Mouse (Mus musculus) heart, adult 2 months (tissue): ENCODE measurements at regions not wholly inside any gene's neighbourhood (a gene's known extent, or its start where the extent isn't known, plus 50 kb on each side); places are given as distances from the start of the nearest gene placed in this dataset.
A peak's percentile ranks its signal among the peaks of the same experiment; 100 is the strongest.

Experiments
- DNase-seq, 2 experiments: peaks; one replicate each; pipeline ENCODE4 v3.0.0; 2021
- H3K27ac ChIP-seq: fragments of 200-600 bp; 2 replicates; pipeline ENCODE4 v1.8.1; 2022
- H3K27me3 ChIP-seq: fragments of 200-500 bp; 2 replicates; pipeline ENCODE4 v1.6.1; 2012; ENCODE audit warnings: mild to moderate bottlenecking, low read length, inconsistent platforms, mixed read lengths; ENCODE audit not compliant: control insufficient read depth, insufficient read depth
- H3K36me3 ChIP-seq: fragments of 200-500 bp; 2 replicates; pipeline ENCODE4 v1.6.1; 2012; ENCODE audit warnings: low read length, inconsistent platforms; ENCODE audit not compliant: control insufficient read depth, insufficient read depth
- H3K4me1 ChIP-seq: fragments of 200-500 bp; 2 replicates; pipeline ENCODE4 v1.6.1; 2011; ENCODE audit warnings: low read length; ENCODE audit not compliant: control insufficient read depth, insufficient read depth
- H3K4me3 ChIP-seq: fragments of 200-600 bp; 2 replicates; pipeline ENCODE4 v1.8.1; 2022
- H3K79me2 ChIP-seq: fragments of 200-500 bp; replicated peaks from 2 replicates; pipeline ENCODE4 v1.6.1; 2012; ENCODE audit warnings: mild to moderate bottlenecking, inconsistent platforms, low read length, moderate library complexity, mixed read lengths; ENCODE audit not compliant: control insufficient read depth, insufficient read depth
- H3K9ac ChIP-seq: fragments of 200-500 bp; 2 replicates; pipeline ENCODE4 v1.6.1; 2012; ENCODE audit warnings: low read depth, mild to moderate bottlenecking, control low read depth, inconsistent platforms, low read length, mixed read lengths
- CTCF ChIP-seq: fragments of 200-600 bp; IDR thresholded peaks from 2 replicates; pipeline ENCODE4 v1.8.1; 2022; ENCODE audit warnings: antibody characterized with exemption, mild to moderate bottlenecking, moderate library complexity
- EP300 ChIP-seq: fragments of 200-500 bp; IDR thresholded peaks from 2 replicates; pipeline ENCODE4 v1.6.1; 2011; ENCODE audit warnings: low read depth, low read length, control low read depth; ENCODE audit not compliant: insufficient read depth
- POLR2A ChIP-seq: fragments of 200-500 bp; IDR thresholded peaks from 2 replicates; pipeline ENCODE4 v1.6.1; 2011; ENCODE audit warnings: mild to moderate bottlenecking, low read depth, low read length, control low read depth; ENCODE audit not compliant: insufficient read depth
- WGBS: fragments of 180-500 bp; shearing (Covaris S2); methylation state at CpG from one replicate; pipeline ENCODE4 v1.1.7; 2018; 5-methylcytosine and 5-hydroxymethylcytosine counted together
- intact Hi-C: fragments of 180-260 bp; cut with DNase I; formaldehyde crosslinking; loops from one replicate; pipeline ENCODE4 v1.15.1; 2025

DNA sequence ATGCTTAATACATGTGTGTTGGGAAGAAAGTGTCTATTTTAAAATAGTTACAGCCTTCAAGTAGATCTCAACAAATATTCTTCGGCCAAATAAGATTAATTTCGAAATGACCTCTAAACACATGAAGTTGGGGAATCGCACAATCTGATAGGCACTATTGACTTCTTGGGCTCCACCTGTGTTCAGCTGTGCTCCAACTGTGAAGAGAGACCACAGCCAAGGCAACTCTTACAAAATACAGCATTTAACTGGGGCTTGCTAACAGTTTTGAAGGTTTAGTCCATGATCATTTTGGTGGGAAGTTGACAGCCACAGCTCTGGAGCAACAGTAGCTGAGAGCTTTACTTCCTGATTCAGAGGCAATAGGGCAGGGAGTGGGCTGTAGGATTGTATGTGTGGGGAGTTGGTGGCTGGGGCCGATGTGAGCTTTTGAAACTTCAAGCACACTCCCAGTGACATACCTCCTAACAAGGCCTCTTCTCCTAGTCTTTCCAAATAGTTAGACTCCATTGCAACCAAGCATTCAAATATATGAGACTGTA is 90.8 kb upstream of the Spry2 start:
- no peaks in the 10 kb centered on the region for H3K4me1 ChIP-seq
- H3K79me2 ChIP-seq, result no peaks in the 10 kb centered on the region
- no peak overlapping the region for H3K4me3 ChIP-seq
- TF ChIP-seq POLR2A (no peak), EP300 (no peak), CTCF (no peak)
- no peaks in the 10 kb centered on the region for H3K27me3 ChIP-seq
- DNase-seq, result peak in 1 of 2 experiments; percentile 39
- H3K36me3 ChIP-seq, result no peaks in the 10 kb centered on the region
- H3K27ac ChIP-seq, result no peak overlapping the region
- no peak overlapping the region for H3K9ac ChIP-seq
- WGBS, result 76% methylated on average over 4 of the region's 4 CpGs
- intact Hi-C loops, result no loop called here

DNA sequence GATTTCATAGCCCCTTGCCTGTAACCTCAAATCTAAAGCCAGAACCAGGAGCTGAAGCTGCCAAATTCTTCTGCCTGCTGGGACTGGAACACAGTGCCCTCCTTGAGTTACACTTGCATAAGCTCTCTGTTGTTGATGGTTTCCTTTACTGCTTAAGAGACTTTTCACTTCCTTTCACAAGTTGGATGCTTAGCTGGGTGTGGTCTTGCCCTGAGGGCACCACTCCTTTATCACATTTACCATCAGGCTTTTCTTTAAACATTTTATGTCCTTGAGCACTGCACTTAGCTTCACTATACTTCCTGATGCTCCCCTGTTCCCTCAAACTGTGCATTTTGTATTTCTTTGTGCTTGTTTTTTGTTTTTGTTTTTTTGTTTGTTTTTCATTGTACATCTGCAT is 92.1 kb upstream of the Spry2 start:
- Histone ChIP-seq H3K27ac (no peak overlapping the region), H3K4me3 (no peak overlapping the region), H3K36me3 (no peaks in the 10 kb centered on the region), H3K79me2 (no peaks in the 10 kb centered on the region), H3K9ac (no peak overlapping the region), H3K4me1 (no peaks in the 10 kb centered on the region), H3K27me3 (no peaks in the 10 kb centered on the region)
- no peak for DNase-seq
- intact Hi-C loops, result no loop called here
- TF ChIP-seq POLR2A (no peak), CTCF (no peak), EP300 (no peak)

DNA sequence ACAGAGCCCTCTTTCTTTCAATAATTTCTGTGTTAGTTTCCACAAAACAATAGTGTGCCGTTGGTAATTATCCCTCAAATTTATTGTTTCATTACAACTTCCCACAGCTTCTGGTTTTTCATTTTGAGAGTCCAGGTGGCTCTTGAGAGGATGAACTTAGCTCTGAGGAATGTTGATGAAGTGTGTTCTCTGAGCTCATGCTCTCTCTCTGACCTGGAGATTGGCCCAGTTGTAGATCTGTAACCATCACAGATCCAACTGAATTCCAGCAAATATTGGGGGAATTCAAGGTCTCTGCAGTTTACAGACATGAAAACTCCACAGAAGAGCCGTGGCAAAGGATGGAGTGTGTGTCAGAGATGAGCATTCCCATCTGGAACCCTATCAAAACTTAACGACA is 96.5 kb upstream of the Spry2 start:
- Histone ChIP-seq H3K4me3 (no peak overlapping the region), H3K9ac (no peak overlapping the region), H3K4me1 (no peaks in the 10 kb centered on the region), H3K36me3 (no peaks in the 10 kb centered on the region), H3K27ac (no peak overlapping the region; the same call in 1 of the 2 replicates), H3K27me3 (no peaks in the 10 kb centered on the region), H3K79me2 (no peaks in the 10 kb centered on the region)
- DNase-seq, result no peak
- WGBS, result 53% methylated on average over 3 of the region's 3 CpGs
- no peak for TF ChIP-seq POLR2A
- TF ChIP-seq EP300, result no peak
- TF ChIP-seq CTCF, result no peak
- intact Hi-C loops, result no loop called here

DNA sequence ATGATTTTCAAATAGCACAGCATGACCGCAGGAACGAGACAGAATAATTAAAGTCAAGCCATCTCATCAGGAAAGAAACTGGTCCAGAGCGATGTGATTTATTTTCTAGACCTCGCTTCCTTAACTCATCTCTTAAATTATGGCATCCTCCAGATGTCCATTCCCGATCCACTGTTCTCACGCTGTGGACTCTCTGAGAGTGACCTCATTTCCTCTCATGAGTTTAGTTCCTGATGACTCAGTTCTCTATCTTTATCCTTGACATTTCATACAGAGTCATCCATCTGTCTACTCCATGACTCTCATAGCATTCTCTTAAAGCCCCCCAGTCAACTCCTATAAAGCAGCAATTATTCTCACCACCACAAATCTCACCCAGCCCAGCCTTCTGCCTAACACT is 103.2 kb upstream of the Spry2 start:
- H3K4me1 ChIP-seq, result no peaks in the 10 kb centered on the region
- WGBS, result 39% methylated on average over 6 of the region's 6 CpGs
- no peak for DNase-seq
- H3K27ac ChIP-seq, result no peak overlapping the region
- H3K27me3 ChIP-seq, result no peaks in the 10 kb centered on the region
- no peak overlapping the region for H3K9ac ChIP-seq
- H3K79me2 ChIP-seq, result no peaks in the 10 kb centered on the region
- H3K4me3 ChIP-seq, result no peak overlapping the region
- intact Hi-C loops, result no loop called here
- H3K36me3 ChIP-seq, result no peaks in the 10 kb centered on the region
- TF ChIP-seq POLR2A, result no peak
- no peak for TF ChIP-seq EP300
- no peak for TF ChIP-seq CTCF

DNA sequence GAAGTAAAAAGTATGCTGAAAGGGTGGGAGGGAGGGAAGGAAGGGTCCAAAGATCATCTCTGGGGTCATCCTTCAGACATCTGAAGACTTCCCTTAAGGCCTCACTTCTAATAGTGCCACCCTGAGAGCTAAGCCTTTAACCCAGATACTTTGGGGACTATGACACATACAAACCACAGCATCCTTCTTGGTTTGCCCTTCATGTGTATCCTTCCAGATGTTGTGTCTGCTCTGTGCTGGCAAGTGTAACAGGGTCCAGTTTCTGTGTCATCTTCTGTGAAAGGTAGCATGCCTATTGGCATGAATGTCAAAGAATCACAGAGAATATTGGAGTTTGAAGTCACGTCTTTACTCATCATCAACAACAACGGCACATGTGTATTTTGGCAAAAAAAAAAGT is 98.2 kb upstream of the Trim52 start:
- Histone ChIP-seq H3K36me3 (no peaks in the 10 kb centered on the region), H3K27ac (no peak overlapping the region), H3K4me3 (no peak overlapping the region), H3K4me1 (peaks cover 1% of the 10 kb centered on the region), H3K27me3 (no peaks in the 10 kb centered on the region), H3K9ac (no peak overlapping the region), H3K79me2 (no peaks in the 10 kb centered on the region)
- intact Hi-C loops, result no loop called here
- no peak for DNase-seq
- 79% methylated on average over 2 of the region's 2 CpGs for WGBS
- TF ChIP-seq EP300 (no peak), CTCF (no peak), POLR2A (no peak)

DNA sequence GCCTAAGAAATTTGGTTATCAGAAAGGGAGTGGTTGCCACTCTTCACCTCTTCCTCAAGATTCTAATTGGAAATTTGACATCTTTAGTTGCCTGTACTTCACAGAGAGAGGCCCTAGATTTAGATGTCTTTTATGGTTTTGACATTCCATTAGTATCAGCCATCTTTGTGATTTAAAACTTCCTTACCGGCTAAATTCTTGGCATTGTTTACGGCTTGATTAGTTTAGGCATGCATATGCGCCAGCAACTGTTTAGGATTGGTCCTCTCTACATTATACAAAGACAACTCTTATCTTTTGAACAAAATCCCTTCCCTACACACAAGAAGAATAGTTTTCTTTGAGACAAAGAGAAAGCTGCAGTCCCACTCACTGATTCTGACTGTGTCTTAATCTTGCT is 97.0 kb upstream of the Trim52 start:
- no peaks in the 10 kb centered on the region for H3K79me2 ChIP-seq
- H3K9ac ChIP-seq, result no peak overlapping the region
- WGBS, result 79% methylated on average over 3 of the region's 3 CpGs
- H3K4me1 ChIP-seq, result peaks cover 1% of the 10 kb centered on the region
- H3K27me3 ChIP-seq, result no peaks in the 10 kb centered on the region
- DNase-seq, result no peak
- intact Hi-C loops, result no loop called here
- no peak overlapping the region for H3K4me3 ChIP-seq
- H3K36me3 ChIP-seq, result no peaks in the 10 kb centered on the region
- no peak overlapping the region for H3K27ac ChIP-seq
- TF ChIP-seq CTCF (no peak), EP300 (no peak), POLR2A (no peak)

DNA sequence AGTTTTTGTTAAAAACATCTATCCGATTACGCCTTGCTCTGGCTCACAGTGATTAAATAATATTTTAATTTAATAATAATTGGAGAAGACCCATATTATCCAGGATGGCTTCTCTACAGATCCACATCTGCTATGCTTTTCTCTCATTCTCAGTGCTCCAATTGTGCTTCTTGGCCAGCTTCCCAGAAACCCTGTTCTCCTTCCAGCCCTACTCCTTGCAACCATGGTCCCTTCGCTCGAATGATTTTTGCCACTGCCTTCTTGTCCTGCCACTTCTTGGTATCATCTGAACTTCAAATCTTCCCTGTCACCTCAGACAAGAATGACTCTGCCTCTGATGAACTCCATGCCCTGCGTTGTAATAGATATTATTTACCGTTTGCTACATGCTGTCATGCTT is 95.0 kb upstream of the Trim52 start:
- DNase-seq, result peak; percentile 14 to 19
- no peak overlapping the region for H3K4me3 ChIP-seq
- H3K9ac ChIP-seq, result no peak overlapping the region
- no peaks in the 10 kb centered on the region for H3K79me2 ChIP-seq
- no peaks in the 10 kb centered on the region for H3K27me3 ChIP-seq
- peak overlapping the region; percentile 18; the same call in 1 of the 2 replicates for H3K27ac ChIP-seq
- no peaks in the 10 kb centered on the region for H3K36me3 ChIP-seq
- 79% methylated on average over 6 of the region's 6 CpGs for WGBS
- no peak for TF ChIP-seq CTCF
- no peak for TF ChIP-seq EP300
- TF ChIP-seq POLR2A, result no peak
- intact Hi-C loops, result no loop called here
- H3K4me1 ChIP-seq, result peaks cover 1% of the 10 kb centered on the region
